Mouse (Mus musculus) midbrain, embryonic 14.5 days (tissue): Measurements from ENCODE around the gene Stk17b. TPM values are rescaled to one million over a fixed set of nuclear protein-coding genes. Genes with fewer than 3 reads are reported as not detected.
A peak's percentile ranks its signal among the peaks of the same experiment; 100 is the strongest.
"Not testable (repeated sequence)": the region's sequence is repeated elsewhere in the genome, so short reads cannot be mapped to it uniquely, and the experiment has no call there.

ENCODE experiments used
- ATAC-seq: fragments of 200-750 bp; cut with Nextera tagmentation; 2 replicates; pipeline ENCODE4 v1.8.0; 2017; ENCODE audit warnings: moderate number of reproducible peaks, moderate library complexity; ENCODE audit not compliant: low FRiP score, low TSS enrichment
- DNase-seq: peaks from one replicate; pipeline ENCODE4 v3.0.0-alpha.2; 2015
- H3K27ac ChIP-seq: fragments of 300-500 bp; sonication (generic); replicated peaks from 2 replicates; pipeline ENCODE4 v1.5.1; 2014; ENCODE audit warnings: mild to moderate bottlenecking, low read depth, low read length, moderate library complexity
- H3K27me3 ChIP-seq: fragments of 300-500 bp; sonication (generic); 2 replicates; pipeline ENCODE4 v1.6.1; 2014; ENCODE audit warnings: low read length, control low read depth, mixed read lengths; ENCODE audit not compliant: control insufficient read depth, insufficient read depth
- H3K36me3 ChIP-seq: fragments of 300-500 bp; sonication (generic); 2 replicates; pipeline ENCODE4 v1.6.1; 2014; ENCODE audit warnings: low read length, control low read depth; ENCODE audit not compliant: control insufficient read depth, insufficient read depth
- H3K4me1 ChIP-seq: fragments of 300-500 bp; sonication (generic); 2 replicates; pipeline ENCODE4 v1.6.1; 2014; ENCODE audit warnings: mild to moderate bottlenecking, antibody characterized with exemption, low read length, control low read depth; ENCODE audit not compliant: control insufficient read depth, insufficient read depth
- H3K4me2 ChIP-seq: fragments of 300-500 bp; sonication (generic); 2 replicates; pipeline ENCODE4 v1.6.1; 2014; ENCODE audit warnings: mild to moderate bottlenecking, low read length, moderate library complexity
- H3K4me3 ChIP-seq: fragments of 300-500 bp; sonication (generic); replicated peaks from 2 replicates; pipeline ENCODE4 v1.5.1; 2014; ENCODE audit warnings: low read depth, low read length
- H3K9ac ChIP-seq: fragments of 300-500 bp; sonication (generic); replicated peaks from 2 replicates; pipeline ENCODE4 v1.6.1; 2014; ENCODE audit warnings: mild to moderate bottlenecking, low read length, moderate library complexity
- H3K9me3 ChIP-seq: fragments of 300-500 bp; sonication (generic); 2 replicates; pipeline ENCODE4 v1.6.1; 2016; ENCODE audit warnings: low read length, control low read depth, mixed read lengths; ENCODE audit not compliant: control insufficient read depth
- WGBS: fragments of 180-500 bp; shearing (Covaris S2); extraction: QIAGEN DNeasy Blood & Tissue Kit; methylation state at CpG from one replicate; pipeline ENCODE4 v1.1.7; 2014; 5-methylcytosine and 5-hydroxymethylcytosine counted together
- polyA plus RNA-seq: library from polyadenylated mRNA; unstranded; fragments of >200 nt; fragmentation: Nextera tagmentation; extraction: Ambion mirVana; gene quantifications from 2 replicates; pipeline ENCODE4 v1.2.1, GENCODE M21; 2014

Stk17b gene
- polyA plus RNA-seq, 1 experiment from 2014 or later, result 5.5 TPM

GRCm38 (mm10) chr1:53750697-53751096 lies 34.3 kb downstream of the Stk17b start:
- H3K27ac ChIP-seq, ATAC-seq, DNase-seq, H3K36me3 ChIP-seq, H3K4me3 ChIP-seq, H3K4me2 ChIP-seq, H3K9ac ChIP-seq, H3K4me1 ChIP-seq, H3K9me3 ChIP-seq, H3K27me3 ChIP-seq: not testable (repeated sequence)
- 85% methylated on average over 7 of the region's 7 CpGs for WGBS

GRCm38 (mm10) chr1:53749881-53750385 lies 35.1 kb downstream of the Stk17b start:
- 49% methylated on average over 1 of the region's 1 CpGs for WGBS
- not testable (repeated sequence) for H3K27ac ChIP-seq, ATAC-seq, DNase-seq, H3K9me3 ChIP-seq, H3K4me1 ChIP-seq, H3K9ac ChIP-seq, H3K27me3 ChIP-seq, H3K36me3 ChIP-seq, H3K4me2 ChIP-seq, H3K4me3 ChIP-seq

GRCm38 (mm10) chr1:53748571-53748970 lies 36.5 kb downstream of the Stk17b start:
- Histone ChIP-seq H3K27ac (no peak overlapping the region), H3K4me2 (no peak overlapping the region), H3K9ac (no peak overlapping the region), H3K4me1 (no peaks in the 10 kb centered on the region), H3K4me3 (no peak overlapping the region), H3K9me3 (no peaks in the 10 kb centered on the region), H3K27me3 (no peaks in the 10 kb centered on the region), H3K36me3 (no peaks in the 10 kb centered on the region)
- WGBS, result 32% methylated on average over 9 of the region's 11 CpGs
- ATAC-seq, result no peak
- no peak for DNase-seq

GRCm38 (mm10) chr1:53746001-53746400 lies 39.0 kb downstream of the Stk17b start:
- no peak overlapping the region for H3K9ac ChIP-seq
- 52% methylated on average over 5 of the region's 5 CpGs for WGBS
- H3K9me3 ChIP-seq, result no peaks in the 10 kb centered on the region
- ATAC-seq (no peak), DNase-seq (no peak)
- H3K4me2 ChIP-seq, result no peak overlapping the region
- no peak overlapping the region for H3K27ac ChIP-seq
- H3K36me3 ChIP-seq, result no peaks in the 10 kb centered on the region
- no peak overlapping the region for H3K4me3 ChIP-seq
- no peaks in the 10 kb centered on the region for H3K27me3 ChIP-seq
- no peaks in the 10 kb centered on the region for H3K4me1 ChIP-seq

- no peak overlapping the region for H3K27ac ChIP-seq
- H3K9ac ChIP-seq, result no peak overlapping the region
- ATAC-seq, result no peak
Observed at GRCm38 (mm10) chr1:53741742-53742458, 43.1 kb downstream of the Stk17b start.

GRCm38 (mm10) chr1:53740777-53741336 lies 44.2 kb downstream of the Stk17b start:
- H3K4me1 ChIP-seq, result no peaks in the 10 kb centered on the region
- no peaks in the 10 kb centered on the region for H3K9me3 ChIP-seq
- H3K4me3 ChIP-seq, result no peak overlapping the region
- WGBS, result 63% methylated on average over 4 of the region's 4 CpGs
- no peak overlapping the region for H3K4me2 ChIP-seq
- DNase-seq (peak; percentile 5), ATAC-seq (peak; percentile 40; the same call in 1 of the 2 replicates)
- no peak overlapping the region for H3K9ac ChIP-seq
- no peaks in the 10 kb centered on the region for H3K36me3 ChIP-seq
- H3K27ac ChIP-seq, result no peak overlapping the region
- H3K27me3 ChIP-seq, result no peaks in the 10 kb centered on the region

More at GRCm38 (mm10) chr1:53741742-53742458, 43.1 kb downstream of the Stk17b start:
- Histone ChIP-seq H3K4me2 (no peak overlapping the region), H3K9me3 (no peaks in the 10 kb centered on the region), H3K4me3 (no peak overlapping the region), H3K36me3 (no peaks in the 10 kb centered on the region), H3K27me3 (no peaks in the 10 kb centered on the region), H3K4me1 (no peaks in the 10 kb centered on the region)
- 92% methylated on average over 3 of the region's 3 CpGs for WGBS
- DNase-seq, result no peak

- peak; percentile 16 for DNase-seq
- not testable (repeated sequence) for H3K27me3 ChIP-seq, H3K4me2 ChIP-seq, H3K9me3 ChIP-seq, H3K36me3 ChIP-seq, H3K4me3 ChIP-seq, H3K27ac ChIP-seq, H3K4me1 ChIP-seq, ATAC-seq, H3K9ac ChIP-seq
- WGBS, result 54% methylated on average over 3 of the region's 4 CpGs
Observed at GRCm38 (mm10) chr1:53740077-53740776, 44.8 kb downstream of the Stk17b start.

- Histone ChIP-seq H3K4me1 (no peaks in the 10 kb centered on the region), H3K27ac (no peak overlapping the region), H3K36me3 (no peaks in the 10 kb centered on the region), H3K9me3 (no peaks in the 10 kb centered on the region), H3K4me3 (no peak overlapping the region), H3K9ac (no peak overlapping the region), H3K27me3 (no peaks in the 10 kb centered on the region), H3K4me2 (no peak overlapping the region)
- no peak for ATAC-seq
- no peak for DNase-seq
- WGBS, result 96% methylated on average over 3 of the region's 3 CpGs
Observed at GRCm38 (mm10) chr1:53736583-53736982, 48.4 kb downstream of the Stk17b start.
